Mouse (Mus musculus) heart, adult 2 months (tissue): ENCODE results near the gene Rph3al.

ENCODE experiments used
- CTCF ChIP-seq: fragments of 200-600 bp; IDR thresholded peaks from 2 replicates; pipeline ENCODE4 v1.8.1; 2022; ENCODE audit warnings: antibody characterized with exemption, mild to moderate bottlenecking, moderate library complexity
- EP300 ChIP-seq: fragments of 200-500 bp; IDR thresholded peaks from 2 replicates; pipeline ENCODE4 v1.6.1; 2011; ENCODE audit warnings: low read depth, low read length, control low read depth; ENCODE audit not compliant: insufficient read depth

DNA sequence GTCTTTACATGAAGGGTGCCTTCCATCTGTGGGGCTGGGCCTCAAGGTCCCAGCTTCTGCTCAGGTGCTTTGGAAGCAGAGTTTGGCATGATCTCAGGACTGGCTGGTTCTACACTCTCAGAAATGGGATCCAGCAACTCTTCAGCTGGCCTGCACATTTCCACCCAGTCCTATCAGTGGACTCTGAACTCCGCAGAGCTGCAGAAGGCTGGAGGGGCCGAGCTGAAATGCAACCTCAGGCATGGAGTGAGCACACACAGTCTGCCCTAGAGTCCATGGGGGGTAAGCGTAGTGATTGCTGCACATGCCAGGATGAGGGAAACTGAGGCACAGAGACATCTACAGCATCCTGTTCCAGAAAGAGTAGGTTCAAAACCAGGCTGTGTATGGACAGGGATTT, 127.7 kb downstream of the Rph3al start:
- TF ChIP-seq CTCF = no peak
- TF ChIP-seq EP300 = no peak
